Mouse (Mus musculus): ENCODE data around the gene Kpna6. TPM values are rescaled to one million over a fixed set of nuclear protein-coding genes. Genes with fewer than 3 reads are reported as not detected.

Kpna6 gene
- polyA plus RNA-seq, 1 experiment from 2014 or later, result 13.6 TPM

- no peak for ATAC-seq (ENCODE audit: insufficient read depth, low FRiP score, low read depth)
- Histone ChIP-seq H3K4me2 (peak within 1 kb of the TSS; percentile 75), H3K36me3 (peaks cover 17% of the 10 kb centered on the region), H3K4me1 (peaks cover 30% of the 10 kb centered on the region), H3K27me3 (replicated peaks) (no peaks in the 10 kb centered on the region), H3K9me3 (no peaks in the 10 kb centered on the region), H3K9ac (peak within 1 kb of the TSS; percentile 37; the same call in 1 of the 2 replicates), H3K4me3 (replicated peaks) (peak within 1 kb of the TSS; percentile 66), H3K27ac (peak within 1 kb of the TSS; percentile 90)
- under 1% methylated on average over 10 of the region's 10 CpGs for WGBS
These were observed 48.9 kb downstream of the Kpna6 start, which contains the start of gene Ccdc28b for GRCm38 (mm10) chr4:129623681-129624091. TSS of gene Ccdc28b (minus strand) at chr4:129623947.

- Histone ChIP-seq H3K4me1 (peaks cover 36% of the 10 kb centered on the region), H3K4me2 (peak overlapping the region; percentile 75), H3K9me3 (no peaks in the 10 kb centered on the region), H3K36me3 (peaks cover 10% of the 10 kb centered on the region; the same call in 1 of the 2 replicates), H3K4me3 (replicated peaks) (peak overlapping the region; percentile 66), H3K9ac (peak overlapping the region; percentile 37; the same call in 1 of the 2 replicates), H3K27me3 (replicated peaks) (no peaks in the 10 kb centered on the region), H3K27ac (peak overlapping the region; percentile 90)
- ATAC-seq (ENCODE audit: insufficient read depth, low FRiP score, low read depth), result no peak
- 15% methylated on average over 8 of the region's 8 CpGs for WGBS
These were observed 49.6 kb downstream of the Kpna6 start for GRCm38 (mm10) chr4:129622803-129623535.

GRCm38 (mm10) chr4:129622120-129622802 lies 50.3 kb downstream of the Kpna6 start:
- 0 out of 2 replicates have a peak, but pooled peaks cover 3% of the 10 kb centered on the region for H3K36me3 ChIP-seq

DNA sequence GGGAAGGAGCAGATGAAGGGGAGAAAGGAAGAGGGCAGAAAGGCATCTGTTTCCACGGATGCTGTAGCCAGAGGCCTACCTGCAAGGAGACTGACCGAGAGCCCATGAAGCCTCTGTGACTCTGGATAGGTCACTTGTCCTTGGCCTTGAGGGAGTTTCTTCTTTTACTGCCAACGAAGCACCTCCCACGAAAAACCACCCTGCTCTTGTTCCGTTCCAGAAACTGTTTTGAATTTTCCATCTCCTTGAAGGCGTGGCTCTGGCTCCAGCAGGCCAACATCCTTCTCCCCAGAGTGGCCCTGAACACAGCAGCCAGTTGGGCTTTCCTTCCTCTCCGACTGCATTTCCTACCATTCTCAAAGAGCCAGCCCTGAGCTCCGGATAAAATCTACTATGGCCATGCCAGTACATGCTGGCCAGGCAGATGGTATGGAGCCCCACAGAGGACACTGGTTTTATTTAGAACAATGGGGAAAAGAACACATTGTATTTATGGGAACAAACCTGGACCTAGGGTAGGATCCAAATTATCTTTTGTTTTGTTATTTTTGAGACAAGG lies 51.2 kb downstream of the Kpna6 start:
- no peaks in the 10 kb centered on the region for H3K27me3 ChIP-seq (replicated peaks)
- 74% methylated on average over 8 of the region's 8 CpGs for WGBS
- no peak overlapping the region for H3K4me3 ChIP-seq (replicated peaks)
- no peak for ATAC-seq (ENCODE audit: insufficient read depth, low FRiP score, low read depth)
- 0 out of 2 replicates have a peak, but pooled peaks cover 6% of the 10 kb centered on the region for H3K36me3 ChIP-seq
- H3K27ac ChIP-seq, result peak overlapping the region; percentile 46; the same call in 1 of the 2 replicates
- peaks cover 36% of the 10 kb centered on the region for H3K4me1 ChIP-seq
- no peaks in the 10 kb centered on the region for H3K9me3 ChIP-seq
- no peak overlapping the region for H3K9ac ChIP-seq
- no peak overlapping the region for H3K4me2 ChIP-seq

More at GRCm38 (mm10) chr4:129622120-129622802, 50.3 kb downstream of the Kpna6 start:
- H3K27me3 ChIP-seq (replicated peaks), result no peaks in the 10 kb centered on the region
- H3K4me2 ChIP-seq, result no peak overlapping the region; the same call in 1 of the 2 replicates
- peak overlapping the region; percentile 66; the same call in 1 of the 2 replicates for H3K4me3 ChIP-seq (replicated peaks)
- H3K4me1 ChIP-seq, result peaks cover 36% of the 10 kb centered on the region
- WGBS, result 72% methylated on average over 11 of the region's 11 CpGs
- H3K9me3 ChIP-seq, result no peaks in the 10 kb centered on the region
- H3K27ac ChIP-seq, result no peak overlapping the region
- ATAC-seq (ENCODE audit: insufficient read depth, low FRiP score, low read depth), result no peak
- H3K9ac ChIP-seq, result no peak overlapping the region

DNA sequence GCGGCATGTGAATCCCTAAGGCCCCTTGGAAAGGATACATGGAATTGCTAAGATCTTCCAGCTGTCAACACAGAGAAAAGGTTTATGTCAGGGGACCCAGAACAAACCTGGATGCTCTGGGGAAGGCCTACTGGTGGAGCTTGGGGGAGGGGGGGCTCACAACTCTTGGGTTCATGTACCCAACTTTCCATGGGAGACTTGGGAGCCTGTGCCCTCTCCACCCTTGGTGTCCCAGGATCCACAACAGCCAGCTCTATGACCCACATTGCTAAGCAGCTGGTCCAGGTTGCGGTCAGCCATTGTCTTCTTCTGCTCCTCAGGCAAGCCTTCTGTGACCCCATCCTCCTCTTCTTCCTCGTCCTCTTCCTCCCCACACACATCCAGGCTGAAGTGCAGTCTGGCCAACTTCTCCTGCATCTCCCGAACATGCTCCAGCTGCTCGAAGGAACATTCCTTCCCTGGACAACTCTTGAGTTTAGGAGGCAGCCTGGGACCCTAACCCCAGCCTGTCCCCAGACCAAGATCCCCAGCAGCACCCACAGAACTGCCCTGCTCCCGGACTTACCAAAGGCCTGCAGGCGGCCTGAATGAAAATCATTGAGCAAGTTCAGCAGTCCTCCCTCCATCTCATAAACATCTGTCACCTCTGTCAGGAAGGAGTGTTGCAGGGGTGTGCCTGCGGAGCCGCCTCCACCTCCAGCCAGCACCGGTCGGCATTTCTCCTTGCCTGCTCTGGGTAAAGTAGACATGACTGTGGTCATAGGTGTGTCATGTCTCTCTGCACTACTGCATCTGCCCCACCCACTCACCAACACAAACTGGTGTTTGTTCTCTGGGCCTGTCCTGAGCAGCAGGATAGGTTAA lies 51.9 kb downstream of the Kpna6 start:
- H3K4me1 ChIP-seq, result peaks cover 36% of the 10 kb centered on the region
- 0 out of 2 replicates have a peak overlapping the region, but pooled peaks have one; percentile 9 for H3K4me2 ChIP-seq
- H3K27me3 ChIP-seq (replicated peaks), result no peaks in the 10 kb centered on the region
- peak overlapping the region; percentile 46; the same call in 1 of the 2 replicates for H3K27ac ChIP-seq
- no peak overlapping the region for H3K9ac ChIP-seq
- no peak for ATAC-seq (ENCODE audit: insufficient read depth, low FRiP score, low read depth)
- no peaks in the 10 kb centered on the region for H3K9me3 ChIP-seq
- 0 out of 2 replicates have a peak, but pooled peaks cover 9% of the 10 kb centered on the region for H3K36me3 ChIP-seq
- H3K4me3 ChIP-seq (replicated peaks), result no peak overlapping the region
- WGBS, result 79% methylated on average over 11 of the region's 11 CpGs

GRCm38 (mm10) chr4:129618786-129619691 lies 53.5 kb downstream of the Kpna6 start, which contains the start of gene Iqcc:
TSS of gene Iqcc (minus strand) at chr4:129619099.
- Histone ChIP-seq H3K4me1 (peaks cover 23% of the 10 kb centered on the region), H3K36me3 (0 out of 2 replicates have a peak, but pooled peaks cover 9% of the 10 kb centered on the region), H3K27ac (peak within 1 kb of the TSS; percentile 88), H3K4me2 (peak within 1 kb of the TSS; percentile 85), H3K9me3 (no peaks in the 10 kb centered on the region), H3K9ac (peak within 1 kb of the TSS; percentile 78), H3K27me3 (replicated peaks) (no peaks in the 10 kb centered on the region), H3K4me3 (replicated peaks) (peak within 1 kb of the TSS; percentile 76)
- peak; percentile 87 for ATAC-seq (ENCODE audit: insufficient read depth, low FRiP score, low read depth)
- WGBS, result 4% methylated on average over 44 of the region's 44 CpGs

GRCm38 (mm10) chr4:129618031-129618430 lies 54.5 kb downstream of the Kpna6 start:
- H3K27me3 ChIP-seq (replicated peaks), result no peaks in the 10 kb centered on the region
- 93% methylated on average over 5 of the region's 5 CpGs for WGBS
- peak overlapping the region; percentile 85 for H3K4me2 ChIP-seq
- no peak for ATAC-seq (ENCODE audit: insufficient read depth, low FRiP score, low read depth)
- peak overlapping the region; percentile 78; the same call in 1 of the 2 replicates for H3K9ac ChIP-seq
- 0 out of 2 replicates have a peak, but pooled peaks cover 9% of the 10 kb centered on the region for H3K36me3 ChIP-seq
- H3K4me1 ChIP-seq, result peaks cover 20% of the 10 kb centered on the region
- peak overlapping the region; percentile 76 for H3K4me3 ChIP-seq (replicated peaks)
- peak overlapping the region; percentile 82; the same call in 1 of the 2 replicates for H3K27ac ChIP-seq
- H3K9me3 ChIP-seq, result no peaks in the 10 kb centered on the region

DNA sequence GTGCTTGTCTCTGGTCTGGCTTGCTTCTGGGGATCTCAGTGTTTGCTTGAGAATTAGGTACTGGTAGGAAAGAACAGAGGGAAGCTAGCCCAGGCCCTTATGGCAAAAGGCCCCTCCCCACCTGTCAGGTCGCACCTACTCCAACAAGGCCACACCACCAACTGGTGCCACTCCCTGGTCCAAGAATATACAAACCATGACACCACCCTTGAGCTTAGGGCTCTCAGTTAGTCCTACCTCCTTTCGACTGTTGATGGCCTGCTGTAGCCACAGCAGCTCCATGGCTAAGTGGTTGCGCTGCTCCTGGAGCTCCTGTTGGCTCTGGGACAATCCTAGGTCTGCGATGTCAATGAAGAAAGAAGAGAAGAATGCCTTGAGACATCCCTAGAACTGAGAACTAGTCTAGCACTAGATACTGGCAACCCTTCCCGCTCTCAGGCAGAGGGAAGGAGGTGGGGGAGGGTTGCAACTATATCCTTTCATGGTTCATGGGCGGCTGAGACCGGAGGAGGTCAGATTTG lies 55.4 kb downstream of the Kpna6 start:
- Histone ChIP-seq H3K27ac (no peak overlapping the region), H3K27me3 (replicated peaks) (no peaks in the 10 kb centered on the region), H3K9ac (no peak overlapping the region), H3K4me3 (replicated peaks) (no peak overlapping the region), H3K4me1 (peaks cover 12% of the 10 kb centered on the region; the same call in 1 of the 2 replicates), H3K9me3 (no peaks in the 10 kb centered on the region), H3K4me2 (no peak overlapping the region), H3K36me3 (0 out of 2 replicates have a peak, but pooled peaks cover 9% of the 10 kb centered on the region)
- WGBS, result 94% methylated on average over 7 of the region's 7 CpGs
- ATAC-seq (ENCODE audit: insufficient read depth, low FRiP score, low read depth), result no peak

- Histone ChIP-seq H3K4me2 (no peak overlapping the region), H3K27ac (no peak overlapping the region), H3K36me3 (0 out of 2 replicates have a peak, but pooled peaks cover 9% of the 10 kb centered on the region), H3K9ac (no peak overlapping the region), H3K4me1 (peaks cover 9% of the 10 kb centered on the region; the same call in 1 of the 2 replicates), H3K27me3 (replicated peaks) (no peaks in the 10 kb centered on the region), H3K9me3 (no peaks in the 10 kb centered on the region), H3K4me3 (replicated peaks) (no peak overlapping the region)
- WGBS, result 95% methylated on average over 3 of the region's 3 CpGs
- ATAC-seq (ENCODE audit: insufficient read depth, low FRiP score, low read depth), result no peak
These were observed 55.9 kb downstream of the Kpna6 start for GRCm38 (mm10) chr4:129616631-129617030.

DNA sequence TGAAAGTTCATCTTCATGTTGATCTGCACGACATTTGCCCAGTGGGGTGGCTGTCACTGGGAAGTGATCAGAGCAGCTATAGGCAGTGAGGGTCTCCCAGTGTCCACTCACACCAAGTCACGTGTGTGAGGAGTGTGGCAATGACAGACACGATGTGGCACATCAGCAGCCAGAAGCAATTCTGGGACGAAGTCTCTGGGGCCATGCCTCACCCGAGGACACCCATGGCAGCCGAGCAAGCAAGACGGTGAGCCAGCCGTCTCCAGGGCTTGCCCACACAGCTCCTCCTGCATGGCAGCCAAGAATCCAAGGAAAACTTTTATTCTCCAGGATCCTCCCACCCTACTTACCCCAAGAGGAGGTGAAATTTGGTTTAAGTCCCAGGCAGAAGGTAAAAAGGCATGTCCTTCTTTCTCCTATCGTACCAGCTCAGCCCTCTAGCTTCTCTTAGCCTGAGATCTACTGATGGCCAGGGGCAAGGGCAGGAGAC lies 56.7 kb downstream of the Kpna6 start:
- Histone ChIP-seq H3K36me3 (0 out of 2 replicates have a peak, but pooled peaks cover 9% of the 10 kb centered on the region), H3K4me2 (no peak overlapping the region), H3K4me1 (peaks cover 6% of the 10 kb centered on the region; the same call in 1 of the 2 replicates), H3K27me3 (replicated peaks) (no peaks in the 10 kb centered on the region), H3K9ac (no peak overlapping the region), H3K9me3 (no peaks in the 10 kb centered on the region), H3K27ac (no peak overlapping the region), H3K4me3 (replicated peaks) (no peak overlapping the region)
- 86% methylated on average over 9 of the region's 9 CpGs for WGBS
- no peak for ATAC-seq (ENCODE audit: insufficient read depth, low FRiP score, low read depth)

Data from stomach, embryonic 15.5 days (tissue).